Mouse (Mus musculus): ENCODE results near the gene Cdh3.

GRCm38 (mm10) chr8:106509079-106509780 lies 1.5 kb upstream of the Cdh3 start:
- TF ChIP-seq CTCF (IDR thresholded peaks at IDR 0.05) (no peak), EP300 (IDR thresholded peaks at IDR 0.05) (no peak)
